8 mouse cellular contexts compared by ENCODE assay signal in the genomic region with DNA sequence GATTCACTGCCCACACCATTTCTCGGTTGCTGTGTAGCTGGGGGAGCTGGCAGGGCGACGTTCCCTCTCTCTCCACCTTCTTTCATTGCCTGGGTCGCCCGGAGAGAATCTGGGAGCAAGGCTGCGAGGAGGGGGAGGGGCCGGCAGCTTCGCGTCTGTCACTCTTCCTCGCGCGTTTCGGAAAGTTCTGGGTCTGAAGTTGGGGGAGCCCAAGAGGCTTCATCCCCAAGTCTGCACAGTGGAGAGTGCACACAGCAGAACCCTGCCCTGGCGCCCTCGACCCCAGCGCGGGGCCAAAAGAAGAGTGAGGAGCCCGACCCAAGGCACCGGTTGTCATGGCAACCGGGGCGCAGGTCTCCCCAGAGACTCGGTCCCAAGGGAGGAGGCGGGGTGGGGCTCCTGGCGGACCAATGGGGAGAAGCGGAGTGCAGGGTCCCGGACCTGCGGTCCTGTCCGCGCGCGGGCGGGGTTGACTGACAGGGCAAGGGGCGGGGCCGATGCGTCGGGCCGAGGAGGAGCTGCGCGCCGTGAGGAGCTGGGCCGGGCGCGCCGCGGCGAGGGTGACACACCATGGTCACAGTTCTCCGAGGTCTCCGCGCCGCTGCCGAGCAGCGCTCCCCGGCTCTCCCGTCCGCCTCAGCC. TPM values are rescaled to one million over a fixed set of nuclear protein-coding genes. Genes with fewer than 3 reads are reported as not detected.
DNase-seq lines count a peak whose midpoint lies in the region; ATAC-seq lines count a peak whose summit lies in the region.

TSS of gene Ptpn13 (plus strand) at position 515 of the 642 bp plus-strand sequence.

- peak; percentile 96 for ATAC-seq in hindbrain, embryonic 13.5 days (ENCODE audit: low FRiP score)

- H3K4me2 ChIP-seq in hindbrain, embryonic 13.5 days = peak within 1 kb of the TSS; percentile 94

- H3K27me3 ChIP-seq in hindbrain, embryonic 13.5 days = no peaks in the 10 kb centered on the region

- peak within 1 kb of the TSS; percentile 84 for H3K9ac ChIP-seq in hindbrain, embryonic 13.5 days

- DNase-seq in T-cell, adult 2 months (ENCODE audit: low spot score) = peak; percentile 76
- peak; percentile 84 to 86 for DNase-seq in cerebellum, postnatal 14 days
- DNase-seq in frontal cortex, postnatal 25 days (ENCODE audit: low spot score in 2 of 2) = peak; percentile 55 to 77
- peak; percentile 67 to 69 for DNase-seq in layer of hippocampus, postnatal 25 days (ENCODE audit: extremely low spot score in 1 of 2, low spot score in 1 of 2)
- DNase-seq in lung, postnatal 14 days = peak; percentile 95
- peak; percentile 77 for DNase-seq in retina, postnatal 7 days (ENCODE audit: low read depth, low spot score)
- peak; percentile 94 to 96 for DNase-seq in urinary bladder, adult 18-20 months (ENCODE audit: low spot score in 2 of 2)

- H3K36me3 ChIP-seq in hindbrain, embryonic 13.5 days = no peaks in the 10 kb centered on the region

- peaks cover 37% of the 10 kb centered on the region for H3K4me1 ChIP-seq in hindbrain, embryonic 13.5 days (replicated peaks)

- no peaks in the 10 kb centered on the region for H3K9me3 ChIP-seq in hindbrain, embryonic 13.5 days

- peak within 1 kb of the TSS; percentile 85 for H3K4me3 ChIP-seq in hindbrain, embryonic 13.5 days

- H3K27ac ChIP-seq in hindbrain, embryonic 13.5 days = peak within 1 kb of the TSS; percentile 86

- under 1% methylated on average over 43 of the region's 55 CpGs for WGBS in hindbrain, embryonic 13.5 days

RNA-seq across cellular contexts. Expression of gene Ptpn13, which starts in this region (rescaled TPM):
- 6.4 and 7.5 TPM in 2 replicates for polyA plus RNA-seq in hindbrain, embryonic 13.5 days (2015; fragmentation: Nextera tagmentation; extraction: Ambion mirVana)
- total RNA-seq in layer of hippocampus, postnatal 25 days (2021) = 10 to 100 TPM in 1 of 2 experiments, 1 to 10 TPM in 1; 8.3 to 10.8 TPM

Comparison
In these comparisons a context has a peak if more than half of its experiments do, and no peak if none do; other contexts are left out.
1. Peak in every context shown above with its lines: DNase-seq, ATAC-seq, H3K4me3 ChIP-seq and H3K27ac ChIP-seq.